Mouse (Mus musculus) MEL (cell line): ENCODE data around the gene Yipf1.

Source experiments
- CTCF ChIP-seq, 3 experiments: IDR thresholded peaks in 2 of 3; conservative IDR thresholded peaks in 1 of 3; 2 replicates each; pipeline ENCODE4 v1.5.1; 2011 to 2012; ENCODE audit warnings: low read length in 3 of 3, low read depth in 2 of 3, mild to moderate bottlenecking in 2 of 3, improper control_type of control experiment in 1 of 3, inconsistent platforms in 1 of 3, mixed read lengths in 1 of 3, moderate library complexity in 1 of 3; ENCODE audit not compliant: control insufficient read depth in 1 of 3, insufficient read depth in 1 of 3, poor library complexity in 1 of 3, severe bottlenecking in 1 of 3
- EP300 ChIP-seq, 2 experiments: IDR thresholded peaks; 2 replicates each; pipeline ENCODE4 v1.6.1; 2011; ENCODE audit warnings: improper control_type of control experiment in 2 of 2, low read length in 2 of 2, low read depth in 1 of 2, mild to moderate bottlenecking in 1 of 2
- GATA1 ChIP-seq: IDR thresholded peaks from 2 replicates; pipeline ENCODE4 v1.6.1; 2011; ENCODE audit warnings: low read depth, low read length, improper control_type of control experiment
- KAT2A ChIP-seq: conservative IDR thresholded peaks from 2 replicates; pipeline ENCODE4 v1.6.1; 2012; ENCODE audit warnings: low read depth, low read length, improper control_type of control experiment, inconsistent platforms
- NRF1 ChIP-seq: IDR thresholded peaks from 2 replicates; pipeline ENCODE4 v1.6.1; 2014; ENCODE audit warnings: low read depth, mild to moderate bottlenecking, inconsistent platforms, low read length, improper control_type of control experiment, moderate library complexity; ENCODE audit not compliant: poor library complexity, insufficient read depth, severe bottlenecking
- POLR2A ChIP-seq, 2 experiments: IDR thresholded peaks; 2 replicates each; pipeline ENCODE4 v1.6.1; 2011 to 2012; ENCODE audit warnings: low read length in 2 of 2, mild to moderate bottlenecking in 2 of 2, control low read depth in 1 of 2, improper control_type of control experiment in 1 of 2, low read depth in 1 of 2, moderate library complexity in 1 of 2; ENCODE audit not compliant: control insufficient read depth in 1 of 2, insufficient read depth in 1 of 2, poor library complexity in 1 of 2
- SIN3A ChIP-seq: IDR thresholded peaks from 2 replicates; pipeline ENCODE4 v1.6.1; 2012; ENCODE audit warnings: low read length, improper control_type of control experiment, inconsistent platforms
- SMC3 ChIP-seq: IDR thresholded peaks from 2 replicates; pipeline ENCODE4 v1.6.1; 2011; ENCODE audit warnings: low read depth, low read length, improper control_type of control experiment
- TAL1 ChIP-seq: IDR thresholded peaks from 2 replicates; pipeline ENCODE4 v1.6.1; 2012; ENCODE audit warnings: mild to moderate bottlenecking, inconsistent platforms, low read length, moderate library complexity, mixed read lengths
- UBTF ChIP-seq: IDR thresholded peaks from 2 replicates; pipeline ENCODE4 v1.6.1; 2012; ENCODE audit warnings: low read depth, mild to moderate bottlenecking, inconsistent platforms, low read length, improper control_type of control experiment, moderate library complexity, borderline replicate concordance; ENCODE audit not compliant: insufficient read depth
- USF2 ChIP-seq, 2 experiments: IDR thresholded peaks; 2 replicates each; pipeline ENCODE4 v1.6.1; 2011 to 2012; ENCODE audit warnings: improper control_type of control experiment in 2 of 2, low read length in 2 of 2, borderline replicate concordance in 1 of 2, inconsistent platforms in 1 of 2, low read depth in 1 of 2, mild to moderate bottlenecking in 1 of 2; ENCODE audit not compliant: insufficient read depth in 1 of 2
- ZC3H11A ChIP-seq: IDR thresholded peaks from 2 replicates; pipeline ENCODE4 v1.6.1; 2012; ENCODE audit warnings: low read depth, mild to moderate bottlenecking, inconsistent platforms, low read length, improper control_type of control experiment

GRCm38 (mm10) chr4:107353612-107354011, 39.4 kb downstream of the Yipf1 start:
- TF ChIP-seq CTCF (IDR thresholded peaks at IDR 0.05 in 2 of 3, conservative IDR thresholded peaks at IDR 0.05 in 1 of 3; ENCODE audit: control insufficient read depth in 1 of 3, insufficient read depth in 1 of 3, low read depth in 2 of 3, low read length in 3 of 3, poor library complexity in 1 of 3, severe bottlenecking in 1 of 3), result no peak
- TF ChIP-seq GATA1, result no peak
- no peak for TF ChIP-seq EP300 (IDR thresholded peaks at IDR 0.05; ENCODE audit: low read depth in 1 of 2, low read length in 2 of 2)
- no peak for TF ChIP-seq SIN3A
- TF ChIP-seq TAL1, result no peak
- no peak for TF ChIP-seq USF2 (IDR thresholded peaks at IDR 0.05; ENCODE audit: borderline replicate concordance in 1 of 2, insufficient read depth in 1 of 2, low read depth in 1 of 2, low read length in 2 of 2)
- no peak for TF ChIP-seq POLR2A (IDR thresholded peaks at IDR 0.05; ENCODE audit: control insufficient read depth in 1 of 2, insufficient read depth in 1 of 2, low read depth in 1 of 2, low read length in 2 of 2, poor library complexity in 1 of 2)
- no peak for TF ChIP-seq ZC3H11A
- TF ChIP-seq NRF1, result no peak
- no peak for TF ChIP-seq UBTF
- TF ChIP-seq KAT2A, result no peak
- no peak for TF ChIP-seq SMC3
